Mouse (Mus musculus) lung, adult 2 months (tissue): ENCODE data around the gene Rpl41.
"Not testable (repeated sequence)": the region's sequence is repeated elsewhere in the genome, so short reads cannot be mapped to it uniquely, and the experiment has no call there.

Source experiments
- CTCF ChIP-seq: fragments of 200-500 bp; IDR thresholded peaks from 2 replicates; pipeline ENCODE4 v1.5.1; 2011; ENCODE audit warnings: mild to moderate bottlenecking, low read length, control low read depth; ENCODE audit not compliant: insufficient read depth
- POLR2A ChIP-seq: fragments of 200-500 bp; IDR thresholded peaks from 2 replicates; pipeline ENCODE4 v1.6.1; 2011; ENCODE audit warnings: low read depth, mild to moderate bottlenecking, control low read depth, low read length, borderline replicate concordance; ENCODE audit errors: extremely low read depth

GRCm38 (mm10) chr10:128549682-128550057 is 565 bp upstream of the Rpl41 start:
- not testable (repeated sequence) for TF ChIP-seq CTCF, POLR2A
